Mouse (Mus musculus): ENCODE measurements around the gene Grrp1.

- no peak for TF ChIP-seq CTCF (IDR thresholded peaks at IDR 0.05; ENCODE audit: borderline replicate concordance, insufficient read depth, low read depth, low read length)
- no peak for TF ChIP-seq POLR2A (IDR thresholded peaks at IDR 0.05; ENCODE audit: borderline replicate concordance, insufficient read depth, low read length)
These were observed 14.3 kb upstream of the Grrp1 start for GRCm38 (mm10) chr4:134268102-134268655.
